Comparison of ENCODE assay signal across 15 mouse cellular contexts in the genomic region with DNA sequence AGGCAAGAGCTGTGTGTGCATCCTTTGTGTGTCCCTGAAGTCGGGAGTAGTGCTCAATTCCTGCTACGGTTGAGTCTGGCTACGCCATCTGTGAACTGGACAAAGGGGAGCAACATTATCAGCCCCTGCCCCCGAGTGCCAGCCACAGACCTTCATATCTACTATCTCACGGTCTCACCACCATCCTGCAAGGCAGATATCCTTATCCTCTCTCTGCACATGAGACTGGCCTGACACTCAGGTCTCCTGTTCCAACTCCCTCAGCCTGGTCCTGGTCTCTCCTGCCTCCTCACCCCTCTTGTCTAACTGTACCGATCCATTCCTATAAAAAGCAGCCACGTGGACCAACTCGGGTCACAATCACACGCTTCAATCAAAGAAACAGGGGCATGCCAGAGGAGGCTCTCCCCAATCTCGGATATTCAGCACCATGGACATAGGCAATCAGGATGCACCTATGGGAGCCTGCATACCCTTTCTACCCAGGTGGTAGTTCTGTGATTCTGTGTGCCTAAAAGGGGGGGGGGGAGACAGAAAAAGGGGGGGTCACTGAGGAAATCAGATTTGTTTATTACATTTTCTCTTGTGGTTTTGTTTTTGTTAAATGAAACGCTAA.
DNase-seq lines count a peak whose midpoint lies in the region; ATAC-seq lines count a peak whose summit lies in the region.
"Had no signal": no experiment of that assay in that cellular context is flagged by ENCODE, and none has a peak within 500 bp of the region (broad histone marks: within the 10 kb centered on the region; RNA-seq: fewer than 3 reads in every experiment).

No protein-coding gene starts in this region.

- H3K4me2 ChIP-seq in midbrain, embryonic 15.5 days, result no peak overlapping the region
- H3K4me2 ChIP-seq in liver, embryonic 12.5 days, result peak overlapping the region; percentile 50
- no peak overlapping the region for H3K4me2 ChIP-seq in neural tube, embryonic 15.5 days

- no peaks in the 10 kb centered on the region; the same call in 1 of the 2 replicates for H3K27me3 ChIP-seq in midbrain, embryonic 15.5 days (replicated peaks)
- peaks cover 60% of the 10 kb centered on the region for H3K27me3 ChIP-seq in midbrain, embryonic 10.5 days (ENCODE audit: low read depth, poor library complexity, severe bottlenecking)
- peaks cover 55% of the 10 kb centered on the region for H3K27me3 ChIP-seq in liver, embryonic 12.5 days (replicated peaks)
- H3K27me3 ChIP-seq in neural tube, embryonic 15.5 days (replicated peaks), result peaks cover 8% of the 10 kb centered on the region

- H3K4me3 ChIP-seq in midbrain, embryonic 15.5 days, result no peak overlapping the region
- H3K4me3 ChIP-seq in midbrain, embryonic 10.5 days, result no peak overlapping the region
- H3K4me3 ChIP-seq in liver, embryonic 12.5 days, result no peak overlapping the region
- no peak overlapping the region for H3K4me3 ChIP-seq in neural tube, embryonic 15.5 days (replicated peaks)
- H3K4me3 ChIP-seq: forebrain, embryonic 10.5 days; layer of hippocampus, adult 2 months had no signal

- H3K4me1 ChIP-seq in midbrain, embryonic 15.5 days, result peaks cover 33% of the 10 kb centered on the region
- peaks cover 30% of the 10 kb centered on the region for H3K4me1 ChIP-seq in midbrain, embryonic 10.5 days
- H3K4me1 ChIP-seq in liver, embryonic 12.5 days, result peaks cover 43% of the 10 kb centered on the region
- peaks cover 35% of the 10 kb centered on the region for H3K4me1 ChIP-seq in neural tube, embryonic 15.5 days

- no peak for ATAC-seq in midbrain, embryonic 15.5 days (replicated peaks)
- peak; percentile 89 for ATAC-seq in liver, embryonic 12.5 days
- no peak for ATAC-seq in neural tube, embryonic 15.5 days (ENCODE audit: low FRiP score)
- ATAC-seq: lung, postnatal 0 days had no signal

- H3K36me3 ChIP-seq in midbrain, embryonic 15.5 days (replicated peaks), result no peaks in the 10 kb centered on the region
- no peaks in the 10 kb centered on the region for H3K36me3 ChIP-seq in midbrain, embryonic 10.5 days
- no peaks in the 10 kb centered on the region for H3K36me3 ChIP-seq in liver, embryonic 12.5 days
- no peaks in the 10 kb centered on the region for H3K36me3 ChIP-seq in neural tube, embryonic 15.5 days
- H3K36me3 ChIP-seq: forebrain, embryonic 10.5 days had no signal

- no peak overlapping the region for H3K9ac ChIP-seq in midbrain, embryonic 15.5 days
- H3K9ac ChIP-seq in liver, embryonic 12.5 days, result no peak overlapping the region
- no peak overlapping the region for H3K9ac ChIP-seq in neural tube, embryonic 15.5 days (replicated peaks)

- peak overlapping the region; percentile 25; the same call in 1 of the 2 replicates for H3K27ac ChIP-seq in midbrain, embryonic 15.5 days
- H3K27ac ChIP-seq in midbrain, embryonic 10.5 days (replicated peaks), result no peak overlapping the region
- H3K27ac ChIP-seq in liver, embryonic 12.5 days, result no peak overlapping the region
- H3K27ac ChIP-seq in neural tube, embryonic 15.5 days (replicated peaks), result 0 out of 2 replicates have a peak overlapping the region, but pooled peaks have one; percentile 5
- H3K27ac ChIP-seq: forebrain, embryonic 10.5 days; layer of hippocampus, adult 2 months had no signal

- 42% methylated on average over 11 of the region's 11 CpGs for WGBS in midbrain, embryonic 15.5 days
- WGBS in midbrain, embryonic 10.5 days, result 67% methylated on average over 11 of the region's 11 CpGs
- WGBS in liver, embryonic 12.5 days (ENCODE audit: insufficient replicate concordance), result 20% methylated on average over 11 of the region's 11 CpGs
- 45% methylated on average over 11 of the region's 11 CpGs for WGBS in neural tube, embryonic 15.5 days

- peak; percentile 46 for DNase-seq in embryo, embryonic 11 days
- no peak for DNase-seq in embryo, embryonic 9.5 days (ENCODE audit: extremely low spot score)
- no peak for DNase-seq in midbrain, embryonic 10.5 days (ENCODE audit: low spot score)
- DNase-seq in thymus, postnatal 36 days, result no peak
- no peak for DNase-seq in right cerebral cortex, adult 2 months (ENCODE audit: low spot score in 2 of 2)
- DNase-seq: adrenal gland, postnatal 36 days; kidney, adult 18-20 months; left cerebral cortex, postnatal 4 days; retina, postnatal 1 day had no signal

- no peaks in the 10 kb centered on the region for H3K9me3 ChIP-seq in midbrain, embryonic 15.5 days
- no peaks in the 10 kb centered on the region for H3K9me3 ChIP-seq in midbrain, embryonic 10.5 days (replicated peaks)
- no peaks in the 10 kb centered on the region for H3K9me3 ChIP-seq in liver, embryonic 12.5 days (replicated peaks)
- no peaks in the 10 kb centered on the region for H3K9me3 ChIP-seq in neural tube, embryonic 15.5 days (replicated peaks)
- H3K9me3 ChIP-seq: forebrain, embryonic 10.5 days had no signal

Comparison
In these comparisons a context has a peak if more than half of its experiments do, and no peak if none do; other contexts are left out.
1. H3K27ac ChIP-seq: peak in midbrain, embryonic 15.5 days (single experiment) and neural tube, embryonic 15.5 days (single experiment); none in midbrain, embryonic 10.5 days (single experiment) and liver, embryonic 12.5 days (single experiment).